Mouse (Mus musculus) liver, embryonic 14.5 days (tissue): ENCODE data around the gene Tnfrsf13c. TPM values are rescaled to one million over a fixed set of nuclear protein-coding genes. Genes with fewer than 3 reads are reported as not detected.
A peak's percentile ranks its signal among the peaks of the same experiment; 100 is the strongest.

ENCODE experiments used
- ATAC-seq: fragments of 200-750 bp; cut with Nextera tagmentation; 2 replicates; pipeline ENCODE4 v1.8.0; 2017; ENCODE audit warnings: moderate number of reproducible peaks, mild to moderate bottlenecking, moderate library complexity; ENCODE audit not compliant: insufficient read depth
- DNase-seq, 3 experiments: peaks; one replicate each; pipeline ENCODE4 v3.0.0-alpha.2; 2012 to 2013; ENCODE audit warnings: low read depth in 3 of 3, low spot score in 3 of 3
- H3K27ac ChIP-seq: fragments of 300-500 bp; sonication (generic); 2 replicates; pipeline ENCODE4 v1.5.1; 2014; ENCODE audit warnings: moderate library complexity, mild to moderate bottlenecking, control low read depth, inconsistent platforms
- H3K27me3 ChIP-seq: fragments of 300-500 bp; sonication (generic); 2 replicates; pipeline ENCODE4 v1.6.1; 2014; ENCODE audit warnings: mild to moderate bottlenecking, low read length, moderate library complexity; ENCODE audit not compliant: control insufficient read depth, insufficient read depth
- H3K36me3 ChIP-seq: fragments of 300-500 bp; sonication (generic); replicated peaks from 2 replicates; pipeline ENCODE4 v1.6.1; 2014; ENCODE audit warnings: low read depth; ENCODE audit not compliant: control insufficient read depth, insufficient read depth
- H3K4me1 ChIP-seq, 2 experiments: fragments of 200-500 bp in 1 of 2; fragments of 300-500 bp in 1 of 2; sonication (generic) in 1 of 2; replicated peaks; 2 replicates each; pipeline ENCODE4 v1.6.1; 2012 to 2014; ENCODE audit warnings: antibody characterized with exemption in 1 of 2, inconsistent platforms in 1 of 2, low read length in 1 of 2; ENCODE audit not compliant: control insufficient read depth in 2 of 2, insufficient read depth in 2 of 2
- H3K4me2 ChIP-seq: fragments of 300-500 bp; sonication (generic); 2 replicates; pipeline ENCODE4 v1.6.1; 2014; ENCODE audit warnings: low read depth, mild to moderate bottlenecking, control low read depth, moderate library complexity
- H3K4me3 ChIP-seq, 2 experiments: fragments of 200-500 bp in 1 of 2; fragments of 300-500 bp in 1 of 2; sonication (generic) in 1 of 2; 2 replicates each; pipeline ENCODE4 v1.5.1; 2012 to 2014; ENCODE audit warnings: low read depth in 2 of 2, low read length in 2 of 2, mild to moderate bottlenecking in 2 of 2, control low read depth in 1 of 2, inconsistent platforms in 1 of 2, moderate library complexity in 1 of 2; ENCODE audit not compliant: insufficient read depth in 1 of 2
- H3K9ac ChIP-seq: fragments of 300-500 bp; sonication (generic); replicated peaks from 2 replicates; pipeline ENCODE4 v1.6.1; 2014; ENCODE audit warnings: mild to moderate bottlenecking, control low read depth, moderate library complexity
- H3K9me3 ChIP-seq: fragments of 300-500 bp; sonication (generic); 2 replicates; pipeline ENCODE4 v1.6.1; 2016; ENCODE audit warnings: low read length, mixed read lengths; ENCODE audit not compliant: control insufficient read depth
- CTCF ChIP-seq: IDR thresholded peaks from 2 replicates; pipeline ENCODE4 v1.5.1; 2016; ENCODE audit warnings: antibody characterized with exemption, low read depth, control low read depth
- EP300 ChIP-seq: IDR thresholded peaks from 2 replicates; pipeline ENCODE4 v1.6.1; 2016; ENCODE audit warnings: antibody characterized with exemption, low read depth
- WGBS: fragments of 180-500 bp; shearing (Covaris S2); extraction: QIAGEN DNeasy Blood & Tissue Kit; methylation state at CpG from one replicate; pipeline ENCODE4 v1.1.7; 2014; ENCODE audit not compliant: insufficient replicate concordance; 5-methylcytosine and 5-hydroxymethylcytosine counted together
- polyA plus RNA-seq, 2 experiments: library from polyadenylated mRNA; depleted of rRNA in 1 of 2; stranded (reverse) in 1 of 2; unstranded in 1 of 2; fragments of >200 nt; fragmentation: Nextera tagmentation in 1 of 2; extraction: Ambion mirVana in 1 of 2; gene quantifications; 2 replicates each; pipeline versions ENCODE4 v1.2.1 to v1.2.3; 2012 to 2014

Gene Tnfrsf13c
- polyA plus RNA-seq, 2 experiments = 0.14 to 0.54 TPM

DNA sequence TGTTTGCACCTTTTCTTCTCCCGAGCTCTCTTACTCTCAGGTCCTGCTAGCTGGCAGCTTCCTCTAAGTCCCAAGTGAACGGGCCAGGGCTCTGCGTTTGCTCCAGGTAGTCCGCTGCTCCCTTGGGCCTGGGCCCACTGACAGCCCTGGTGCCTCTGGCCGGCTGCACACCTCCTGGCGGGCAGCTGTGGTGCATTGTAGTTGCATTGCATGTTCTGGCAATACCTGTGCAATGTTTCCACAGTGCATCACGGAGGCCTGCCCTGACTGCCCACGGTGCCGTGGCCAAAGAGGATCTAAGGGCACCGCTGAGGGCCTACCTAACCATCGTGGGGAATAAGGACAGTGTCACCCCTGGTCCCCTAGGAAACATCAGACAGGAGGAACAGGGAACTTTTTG is 26.2 kb downstream of the Tnfrsf13c start:
- no peak for DNase-seq
- Histone ChIP-seq H3K4me3 (no peak overlapping the region), H3K9me3 (no peaks in the 10 kb centered on the region), H3K4me2 (no peak overlapping the region), H3K4me1 (no peaks in the 10 kb centered on the region; a peak in 1 of 4 replicates), H3K27ac (no peak overlapping the region), H3K36me3 (peaks cover 62% of the 10 kb centered on the region), H3K9ac (no peak overlapping the region), H3K27me3 (no peaks in the 10 kb centered on the region)
- no peak for ATAC-seq
- 57% methylated on average over 11 of the region's 11 CpGs for WGBS
- TF ChIP-seq CTCF = no peak
- TF ChIP-seq EP300 = no peak

DNA sequence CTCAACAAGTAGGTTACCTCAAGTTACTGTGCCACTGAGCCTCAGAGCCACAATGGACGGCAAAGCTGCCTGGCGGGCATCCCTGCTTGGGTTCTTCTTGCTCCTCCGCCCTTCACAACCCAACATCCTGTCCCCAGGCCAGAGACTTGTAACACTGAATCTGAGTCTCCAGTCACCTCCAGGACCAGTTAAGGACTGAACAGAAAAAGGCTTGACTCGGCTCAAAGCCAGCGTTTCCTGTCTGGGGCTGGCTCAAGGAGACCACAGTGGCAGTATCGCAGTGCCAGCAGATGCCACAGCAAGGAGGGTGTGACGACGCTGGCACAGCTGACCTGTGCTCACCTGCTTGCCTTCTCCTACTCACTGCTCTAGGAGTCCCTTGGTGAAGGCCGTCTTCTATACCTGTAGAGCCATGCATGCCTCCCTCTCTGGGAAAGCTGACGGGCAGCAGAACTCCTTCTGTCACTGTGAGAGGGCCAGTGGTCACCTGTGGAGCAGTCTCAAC is 26.9 kb downstream of the Tnfrsf13c start:
- 73% methylated on average over 10 of the region's 10 CpGs for WGBS
- Histone ChIP-seq H3K4me1 (no peaks in the 10 kb centered on the region; a peak in 1 of 4 replicates), H3K9me3 (no peaks in the 10 kb centered on the region), H3K4me3 (no peak overlapping the region), H3K27me3 (no peaks in the 10 kb centered on the region), H3K9ac (no peak overlapping the region), H3K4me2 (no peak overlapping the region), H3K36me3 (peaks cover 68% of the 10 kb centered on the region), H3K27ac (no peak overlapping the region)
- no peak for TF ChIP-seq EP300
- no peak for TF ChIP-seq CTCF
- ATAC-seq (no peak), DNase-seq (no peak)

DNA sequence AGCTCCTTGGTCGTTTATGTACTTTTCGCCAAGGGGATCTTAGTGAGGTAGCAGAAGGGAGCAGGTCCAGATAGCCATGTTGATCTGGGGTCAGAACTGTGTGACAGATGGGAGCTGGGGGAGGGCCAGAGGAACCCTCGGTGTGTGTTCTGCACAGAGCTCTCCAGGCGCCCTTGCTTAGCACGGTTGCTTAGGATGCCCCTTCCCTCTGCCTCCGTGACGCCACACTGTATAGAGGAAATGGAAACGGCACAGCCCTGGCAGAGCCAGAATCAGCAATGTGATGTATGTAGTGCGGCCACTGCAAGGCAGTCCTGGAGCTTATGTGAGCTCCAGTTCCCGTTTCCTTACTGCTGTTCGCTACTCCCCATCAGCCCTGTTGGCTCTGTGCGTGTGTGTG is 27.9 kb downstream of the Tnfrsf13c start:
- H3K9me3 ChIP-seq = no peaks in the 10 kb centered on the region
- no peak overlapping the region for H3K4me3 ChIP-seq
- H3K4me1 ChIP-seq = no peaks in the 10 kb centered on the region; a peak in 1 of 4 replicates
- ATAC-seq (no peak), DNase-seq (no peak)
- peaks cover 67% of the 10 kb centered on the region for H3K36me3 ChIP-seq
- no peak overlapping the region for H3K4me2 ChIP-seq
- TF ChIP-seq EP300 (no peak), CTCF (no peak)
- no peaks in the 10 kb centered on the region for H3K27me3 ChIP-seq
- H3K9ac ChIP-seq = no peak overlapping the region
- WGBS = 79% methylated on average over 12 of the region's 12 CpGs
- H3K27ac ChIP-seq = no peak overlapping the region

DNA sequence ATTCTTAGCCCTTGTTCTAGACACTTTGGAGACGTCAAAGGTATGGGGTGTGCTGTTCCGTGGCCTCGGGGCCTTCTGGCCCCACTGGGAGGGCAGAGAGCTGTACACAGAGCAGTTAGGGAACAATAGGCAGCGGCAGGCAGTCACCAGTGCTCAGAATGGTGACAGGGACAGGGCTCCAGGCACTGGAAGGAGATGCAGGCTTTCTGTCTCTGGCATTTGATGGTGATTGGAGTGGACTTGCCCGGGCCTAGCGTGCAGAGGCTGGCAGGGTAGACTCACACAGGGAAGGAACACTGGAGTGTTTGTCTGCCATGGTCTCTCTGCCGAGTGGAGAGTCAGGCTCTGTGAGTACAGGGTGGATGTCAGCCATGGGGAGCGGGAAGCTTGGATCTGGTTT is 31.6 kb downstream of the Tnfrsf13c start:
- Histone ChIP-seq H3K27ac (no peak overlapping the region), H3K36me3 (peaks cover 62% of the 10 kb centered on the region), H3K4me3 (no peak overlapping the region), H3K4me1 (peaks cover 6 to 7% of the 10 kb centered on the region in 2 experiments), H3K27me3 (no peaks in the 10 kb centered on the region), H3K9me3 (no peaks in the 10 kb centered on the region), H3K9ac (no peak overlapping the region), H3K4me2 (no peak overlapping the region)
- WGBS = 71% methylated on average over 8 of the region's 8 CpGs
- DNase-seq (no peak), ATAC-seq (no peak)
- TF ChIP-seq CTCF (no peak), EP300 (no peak)

DNA sequence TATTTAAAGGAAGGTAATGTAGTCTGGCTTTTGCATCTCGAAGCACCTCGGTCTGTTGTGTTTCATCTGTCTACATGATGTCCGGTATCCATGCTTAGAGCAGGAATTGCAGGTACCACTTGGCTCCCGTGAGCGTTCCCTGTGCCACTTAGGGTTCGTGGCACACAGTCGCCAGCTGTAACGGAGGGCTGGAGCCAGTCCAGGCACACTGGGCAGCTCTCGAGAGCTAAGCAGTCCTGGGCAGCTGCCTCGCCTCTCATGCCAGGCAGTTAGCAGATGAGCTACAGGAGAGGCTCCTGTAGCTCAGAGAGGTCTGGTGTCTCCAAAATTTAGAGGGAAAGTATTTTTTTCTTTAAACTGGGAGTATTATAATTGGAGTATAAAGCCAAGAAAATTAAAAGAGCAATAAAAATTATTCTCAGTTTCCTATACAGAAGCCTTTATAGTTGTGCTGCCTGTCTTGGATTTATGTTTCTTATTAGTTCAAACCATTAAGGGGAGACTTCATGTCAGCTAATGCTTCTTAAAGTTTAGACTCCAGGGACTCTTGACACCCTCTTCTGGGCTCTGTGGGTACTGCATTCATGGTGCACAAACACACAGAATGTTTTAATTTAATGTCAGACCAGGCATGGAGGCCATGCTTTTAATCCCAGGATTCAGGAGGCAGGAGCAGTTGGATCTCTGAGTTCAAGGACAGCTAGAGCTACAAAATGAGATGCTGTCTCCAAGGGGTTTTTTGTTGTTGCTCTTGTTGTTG is 35.5 kb downstream of the Tnfrsf13c start:
- Histone ChIP-seq H3K4me3 (no peak overlapping the region), H3K4me2 (no peak overlapping the region), H3K9ac (no peak overlapping the region), H3K36me3 (peaks cover 52% of the 10 kb centered on the region), H3K27me3 (no peaks in the 10 kb centered on the region), H3K9me3 (no peaks in the 10 kb centered on the region), H3K27ac (peak overlapping the region; percentile 88; the same call in 1 of the 2 replicates), H3K4me1 (peaks cover 41 to 43% of the 10 kb centered on the region in 2 experiments)
- DNase-seq = peak in 1 of 3 experiments; percentile 67
- no peak for ATAC-seq
- WGBS = 91% methylated on average over 10 of the region's 10 CpGs
- TF ChIP-seq CTCF = peak; percentile 71
- no peak for TF ChIP-seq EP300
